Mouse (Mus musculus) lung, embryonic 15.5 days (tissue): ENCODE results near the gene Brat1. TPM values are rescaled to one million over a fixed set of nuclear protein-coding genes. Genes with fewer than 3 reads are reported as not detected.
"Not testable (repeated sequence)": the region's sequence is repeated elsewhere in the genome, so short reads cannot be mapped to it uniquely, and the experiment has no call there.

Source experiments
- ATAC-seq: fragments of 200-750 bp; cut with Nextera tagmentation; 2 replicates; pipeline ENCODE4 v1.8.0; 2017; ENCODE audit warnings: moderate number of reproducible peaks, borderline replicate concordance; ENCODE audit not compliant: low FRiP score, low TSS enrichment; ENCODE audit errors: extremely low read depth
- H3K27ac ChIP-seq: fragments of 300-500 bp; sonication (generic); 2 replicates; pipeline ENCODE4 v1.5.1; 2015; ENCODE audit warnings: moderate library complexity, mild to moderate bottlenecking, inconsistent platforms
- H3K27me3 ChIP-seq: fragments of 300-500 bp; sonication (generic); 2 replicates; pipeline ENCODE4 v1.6.1; 2015; ENCODE audit warnings: inconsistent platforms
- H3K36me3 ChIP-seq: fragments of 300-500 bp; sonication (generic); 2 replicates; pipeline ENCODE4 v1.6.1; 2015; ENCODE audit warnings: inconsistent platforms
- H3K4me1 ChIP-seq: fragments of 300-500 bp; sonication (generic); 2 replicates; pipeline ENCODE4 v1.6.1; 2015; ENCODE audit warnings: inconsistent platforms
- H3K4me2 ChIP-seq: fragments of 300-500 bp; sonication (generic); 2 replicates; pipeline ENCODE4 v1.6.1; 2015; ENCODE audit warnings: inconsistent platforms, mild to moderate bottlenecking, moderate library complexity
- H3K4me3 ChIP-seq: fragments of 300-500 bp; sonication (generic); 2 replicates; pipeline ENCODE4 v1.5.1; 2015; ENCODE audit warnings: mild to moderate bottlenecking, inconsistent platforms
- H3K9ac ChIP-seq: fragments of 300-500 bp; sonication (generic); 2 replicates; pipeline ENCODE4 v1.6.1; 2015; ENCODE audit warnings: inconsistent platforms
- H3K9me3 ChIP-seq: fragments of 300-500 bp; sonication (generic); 2 replicates; pipeline ENCODE4 v1.6.1; 2016; ENCODE audit warnings: inconsistent platforms
- WGBS: fragments of 180-500 bp; shearing (Covaris S2); methylation state at CpG from one replicate; pipeline ENCODE4 v1.1.7; 2015; 5-methylcytosine and 5-hydroxymethylcytosine counted together
- polyA plus RNA-seq: library from polyadenylated mRNA; unstranded; fragments of >200 nt; fragmentation: Nextera tagmentation; extraction: Ambion mirVana; gene quantifications from 2 replicates; pipeline ENCODE4 v1.2.1, GENCODE M21; 2015

The Brat1 gene
- polyA plus RNA-seq: 22.6 and 24.2 TPM in 2 replicates

GRCm38 (mm10) chr5:140704378-140705251 is at the start of gene Brat1:
Brat1 (plus strand) TSS chr5:140705011.
- Histone ChIP-seq H3K27me3 (no peaks in the 10 kb centered on the region), H3K4me2 (peak within 1 kb of the TSS; percentile 76), H3K4me3 (peak within 1 kb of the TSS; percentile 58), H3K9me3 (no peaks in the 10 kb centered on the region), H3K9ac (peak within 1 kb of the TSS; percentile 71), H3K4me1 (peaks cover 44% of the 10 kb centered on the region), H3K36me3 (peaks cover 15% of the 10 kb centered on the region; the same call in 1 of the 2 replicates), H3K27ac (peak within 1 kb of the TSS; percentile 95)
- under 1% methylated on average over 69 of the region's 69 CpGs for WGBS
- peak; percentile 93 for ATAC-seq

- Histone ChIP-seq H3K9ac (no peak overlapping the region), H3K4me3 (no peak overlapping the region), H3K27me3 (peaks cover 10% of the 10 kb centered on the region; the same call in 1 of the 2 replicates), H3K27ac (no peak overlapping the region), H3K9me3 (no peaks in the 10 kb centered on the region), H3K4me1 (peaks cover 18% of the 10 kb centered on the region), H3K4me2 (no peak overlapping the region), H3K36me3 (no peaks in the 10 kb centered on the region)
- no peak for ATAC-seq
- 40% methylated on average over 16 of the region's 16 CpGs for WGBS
Measured at GRCm38 (mm10) chr5:140659607-140660272, 45.1 kb upstream of the Brat1 start.

GRCm38 (mm10) chr5:140660398-140660797 is 44.4 kb upstream of the Brat1 start:
- H3K4me1 ChIP-seq: peaks cover 18% of the 10 kb centered on the region
- ATAC-seq: no peak

GRCm38 (mm10) chr5:140661427-140661826 is 43.4 kb upstream of the Brat1 start:
- Histone ChIP-seq H3K36me3 (no peaks in the 10 kb centered on the region), H3K4me3 (no peak overlapping the region), H3K9ac (no peak overlapping the region), H3K4me2 (no peak overlapping the region), H3K27me3 (peaks cover 10% of the 10 kb centered on the region; the same call in 1 of the 2 replicates), H3K4me1 (peaks cover 18% of the 10 kb centered on the region), H3K27ac (no peak overlapping the region), H3K9me3 (no peaks in the 10 kb centered on the region)
- 57% methylated on average over 8 of the region's 8 CpGs for WGBS
- no peak for ATAC-seq

More at GRCm38 (mm10) chr5:140660398-140660797, 44.4 kb upstream of the Brat1 start:
- Histone ChIP-seq H3K9me3 (no peaks in the 10 kb centered on the region), H3K4me3 (no peak overlapping the region), H3K27me3 (peaks cover 10% of the 10 kb centered on the region; the same call in 1 of the 2 replicates), H3K4me2 (no peak overlapping the region), H3K9ac (no peak overlapping the region), H3K27ac (no peak overlapping the region), H3K36me3 (no peaks in the 10 kb centered on the region)
- 35% methylated on average over 1 of the region's 1 CpGs for WGBS

GRCm38 (mm10) chr5:140661875-140662643 is 42.8 kb upstream of the Brat1 start:
- H3K4me2 ChIP-seq: no peak overlapping the region
- no peak overlapping the region for H3K4me3 ChIP-seq
- H3K36me3 ChIP-seq: no peaks in the 10 kb centered on the region
- no peak overlapping the region for H3K9ac ChIP-seq
- 62% methylated on average over 12 of the region's 12 CpGs for WGBS
- no peak for ATAC-seq
- H3K27ac ChIP-seq: no peak overlapping the region
- peaks cover 18% of the 10 kb centered on the region for H3K4me1 ChIP-seq
- peaks cover 10% of the 10 kb centered on the region; the same call in 1 of the 2 replicates for H3K27me3 ChIP-seq
- no peaks in the 10 kb centered on the region for H3K9me3 ChIP-seq

GRCm38 (mm10) chr5:140662741-140663592 is 41.8 kb upstream of the Brat1 start:
- Histone ChIP-seq H3K4me1 (peaks cover 18% of the 10 kb centered on the region), H3K4me2 (no peak overlapping the region), H3K27me3 (peaks cover 10% of the 10 kb centered on the region; the same call in 1 of the 2 replicates), H3K36me3 (no peaks in the 10 kb centered on the region), H3K4me3 (no peak overlapping the region), H3K27ac (0 out of 2 replicates have a peak overlapping the region, but pooled peaks have one; percentile 24), H3K9me3 (no peaks in the 10 kb centered on the region), H3K9ac (no peak overlapping the region)
- 58% methylated on average over 17 of the region's 17 CpGs for WGBS
- no peak for ATAC-seq

GRCm38 (mm10) chr5:140663621-140664180 is 41.1 kb upstream of the Brat1 start:
- Histone ChIP-seq H3K36me3 (peaks cover 2% of the 10 kb centered on the region), H3K4me3 (no peak overlapping the region), H3K9ac (no peak overlapping the region), H3K9me3 (no peaks in the 10 kb centered on the region; the same call in 1 of the 2 replicates), H3K4me2 (no peak overlapping the region), H3K27me3 (peaks cover 10% of the 10 kb centered on the region; the same call in 1 of the 2 replicates), H3K27ac (peak overlapping the region; percentile 29; the same call in 1 of the 2 replicates), H3K4me1 (peaks cover 18% of the 10 kb centered on the region)
- ATAC-seq: peak; percentile 60
- 38% methylated on average over 7 of the region's 7 CpGs for WGBS

- Histone ChIP-seq H3K9me3 (no peaks in the 10 kb centered on the region; the same call in 1 of the 2 replicates), H3K9ac (no peak overlapping the region), H3K4me3 (no peak overlapping the region), H3K27me3 (no peaks in the 10 kb centered on the region), H3K4me2 (no peak overlapping the region), H3K36me3 (peaks cover 21% of the 10 kb centered on the region), H3K27ac (no peak overlapping the region), H3K4me1 (no peaks in the 10 kb centered on the region)
- no peak for ATAC-seq
- 67% methylated on average over 6 of the region's 6 CpGs for WGBS
Measured at GRCm38 (mm10) chr5:140672115-140672514, 32.7 kb upstream of the Brat1 start.

- WGBS: 79% methylated on average over 6 of the region's 6 CpGs
Measured at GRCm38 (mm10) chr5:140672603-140673002, 32.2 kb upstream of the Brat1 start.

GRCm38 (mm10) chr5:140674036-140674435 is 30.8 kb upstream of the Brat1 start:
- WGBS: 86% methylated on average over 17 of the region's 17 CpGs
- Histone ChIP-seq H3K4me3 (no peak overlapping the region), H3K4me2 (no peak overlapping the region), H3K27me3 (no peaks in the 10 kb centered on the region), H3K9ac (no peak overlapping the region), H3K4me1 (no peaks in the 10 kb centered on the region), H3K27ac (no peak overlapping the region), H3K36me3 (peaks cover 23% of the 10 kb centered on the region), H3K9me3 (no peaks in the 10 kb centered on the region; the same call in 1 of the 2 replicates)
- no peak for ATAC-seq

More at GRCm38 (mm10) chr5:140672603-140673002, 32.2 kb upstream of the Brat1 start:
- H3K4me3 ChIP-seq, H3K9ac ChIP-seq, H3K4me2 ChIP-seq, H3K4me1 ChIP-seq, H3K27me3 ChIP-seq, H3K27ac ChIP-seq, H3K9me3 ChIP-seq: not testable (repeated sequence)
- ATAC-seq: 0 out of 2 replicates have a peak, but pooled peaks have one; percentile 24
- H3K36me3 ChIP-seq: peaks cover 25% of the 10 kb centered on the region
